Mouse (Mus musculus) G1E (cell line): ENCODE measurements around the gene Ccpg1.

Source experiments
- CTCF ChIP-seq: IDR thresholded peaks from 2 replicates; pipeline ENCODE4 v1.5.1; 2012; ENCODE audit warnings: low read depth, low read length, inconsistent platforms, mixed read lengths
- GATA1 ChIP-seq: IDR thresholded peaks from 2 replicates; pipeline ENCODE4 v1.6.1; 2012; ENCODE audit warnings: borderline replicate concordance, low read length, inconsistent platforms, mixed read lengths
- GATA2 ChIP-seq: IDR thresholded peaks from 2 replicates; pipeline ENCODE4 v1.6.1; 2012; ENCODE audit warnings: low read depth, low read length, inconsistent platforms, borderline replicate concordance
- POLR2AphosphoS5 ChIP-seq: IDR thresholded peaks from 2 replicates; pipeline ENCODE4 v1.6.1; 2012; ENCODE audit warnings: low read depth, low read length, inconsistent platforms; ENCODE audit not compliant: insufficient replicate concordance
- TAL1 ChIP-seq: conservative IDR thresholded peaks from 2 replicates; pipeline ENCODE4 v1.6.1; 2012; ENCODE audit warnings: low read depth, low read length, inconsistent platforms, mixed read lengths

GRCm38 (mm10) chr9:73030443-73030842 lies 45.2 kb downstream of the Ccpg1 start:
- TF ChIP-seq CTCF: no peak
- TF ChIP-seq GATA1: no peak
- TF ChIP-seq POLR2AphosphoS5: no peak
- no peak for TF ChIP-seq TAL1
- TF ChIP-seq GATA2: no peak
